Mouse (Mus musculus): ENCODE data around the gene Tmem269. TPM values are rescaled to one million over a fixed set of nuclear protein-coding genes. Genes with fewer than 3 reads are reported as not detected.

Tmem269 gene
- polyA plus RNA-seq, 1 experiment from 2014 or later: 0.27 TPM

DNA sequence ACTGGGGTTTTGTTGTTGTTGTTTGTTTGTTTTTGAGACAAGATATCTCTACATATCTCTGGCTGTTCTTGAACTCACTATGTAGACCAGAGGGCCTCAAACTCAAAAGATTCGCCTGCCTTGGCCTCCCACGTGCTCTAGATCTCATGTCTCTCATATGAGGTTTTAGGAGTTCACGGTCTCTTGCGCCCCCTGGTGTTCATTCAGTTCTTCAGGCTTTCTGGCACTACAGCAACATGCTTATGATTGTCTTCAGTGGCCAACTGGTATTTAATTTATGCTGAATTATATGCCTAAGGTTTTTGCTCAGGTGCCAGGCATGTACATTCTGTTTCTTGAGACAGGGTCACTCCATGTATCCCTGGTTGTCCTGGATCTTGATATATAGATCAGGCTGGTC is 50.4 kb downstream of the Tmem269 start:
- Histone ChIP-seq H3K4me2 (no peak overlapping the region), H3K27ac (no peak overlapping the region), H3K27me3 (replicated peaks) (no peaks in the 10 kb centered on the region), H3K9ac (no peak overlapping the region), H3K4me1 (peaks cover 10% of the 10 kb centered on the region), H3K9me3 (no peaks in the 10 kb centered on the region), H3K4me3 (no peak overlapping the region), H3K36me3 (replicated peaks) (no peaks in the 10 kb centered on the region)
- ATAC-seq (replicated peaks): peak; percentile 61
- 4% methylated on average over 4 of the region's 4 CpGs for WGBS

DNA sequence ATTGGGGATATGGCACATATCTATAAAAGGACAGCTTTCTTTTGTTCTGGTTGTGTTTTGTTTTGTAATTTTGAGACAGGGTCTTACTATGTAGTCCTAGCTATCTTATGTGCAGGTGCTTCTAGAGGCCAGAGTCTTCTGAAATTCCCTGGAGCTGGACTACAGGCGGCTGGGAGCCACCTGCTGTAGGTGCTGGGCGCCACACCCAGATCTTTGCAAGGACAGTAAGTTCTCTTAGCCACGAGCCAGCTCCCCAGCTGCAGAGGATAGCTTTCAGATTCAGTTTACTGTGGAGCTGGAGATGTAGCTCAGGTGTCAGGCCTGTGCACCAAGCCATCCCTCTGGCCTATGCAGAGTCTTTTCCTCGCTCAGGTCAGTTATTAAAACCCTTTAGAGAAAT is 50.9 kb downstream of the Tmem269 start:
- Histone ChIP-seq H3K4me2 (no peak overlapping the region), H3K27ac (no peak overlapping the region), H3K9ac (no peak overlapping the region), H3K4me1 (0 out of 2 replicates have a peak, but pooled peaks cover 4% of the 10 kb centered on the region), H3K4me3 (no peak overlapping the region), H3K27me3 (replicated peaks) (no peaks in the 10 kb centered on the region), H3K9me3 (no peaks in the 10 kb centered on the region), H3K36me3 (replicated peaks) (no peaks in the 10 kb centered on the region)
- 85% methylated on average over 4 of the region's 4 CpGs for WGBS
- no peak for ATAC-seq (replicated peaks)

DNA sequence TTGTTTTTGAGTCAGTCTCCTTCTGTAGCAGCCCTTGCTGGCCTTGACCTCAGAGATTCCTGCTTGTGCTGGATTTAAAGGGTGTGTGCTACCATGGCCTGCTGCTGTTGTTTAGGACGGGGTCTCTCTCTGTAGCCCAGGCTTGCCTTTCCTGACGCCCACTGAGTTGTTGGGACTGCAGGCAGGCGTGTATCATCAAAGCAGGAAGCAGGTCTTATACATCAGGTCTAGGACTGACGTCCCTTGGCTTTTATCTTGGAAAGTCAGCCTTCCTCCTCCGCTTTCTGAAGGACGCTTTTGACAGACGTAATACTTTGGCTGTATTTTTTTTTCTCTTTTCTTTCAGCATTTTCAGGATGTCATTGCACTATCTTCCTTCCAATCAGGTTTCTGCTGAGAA is 52.1 kb downstream of the Tmem269 start:
- Histone ChIP-seq H3K27me3 (replicated peaks) (no peaks in the 10 kb centered on the region), H3K36me3 (replicated peaks) (no peaks in the 10 kb centered on the region), H3K4me1 (no peaks in the 10 kb centered on the region), H3K4me3 (no peak overlapping the region), H3K9me3 (no peaks in the 10 kb centered on the region), H3K4me2 (no peak overlapping the region), H3K27ac (no peak overlapping the region), H3K9ac (no peak overlapping the region)
- no peak for ATAC-seq (replicated peaks)
- 78% methylated on average over 7 of the region's 7 CpGs for WGBS

DNA sequence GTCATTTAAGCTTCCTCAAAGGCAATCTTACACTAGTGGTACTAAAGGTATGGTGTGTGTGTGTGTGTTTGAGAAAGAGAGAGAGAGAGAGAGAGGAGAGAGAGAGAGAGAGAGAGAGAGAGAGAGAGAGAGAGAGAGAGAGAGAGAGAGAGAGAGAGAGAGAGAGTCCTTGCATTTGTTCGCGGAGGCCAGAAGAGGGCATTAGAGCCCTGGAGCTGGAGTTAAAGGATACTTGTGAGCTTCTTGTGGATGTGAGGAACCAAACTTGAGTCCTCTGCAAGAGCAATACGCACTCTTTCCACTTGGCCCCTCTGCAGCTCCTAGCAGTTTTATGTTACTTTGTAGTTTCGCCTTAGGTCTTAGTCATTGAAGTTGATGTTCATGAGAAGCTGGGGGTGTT is 55.0 kb downstream of the Tmem269 start:
- Histone ChIP-seq H3K4me2 (no peak overlapping the region), H3K27ac (no peak overlapping the region)
- 87% methylated on average over 4 of the region's 4 CpGs for WGBS

GRCm38 (mm10) chr4:119161358-119161757 is 56.7 kb downstream of the Tmem269 start:
- H3K27ac ChIP-seq: no peak overlapping the region
- 70% methylated on average over 3 of the region's 3 CpGs for WGBS
- no peak overlapping the region for H3K9ac ChIP-seq

More for the DNA sequence above, 55.0 kb downstream of the Tmem269 start:
- H3K9ac ChIP-seq: no peak overlapping the region
- H3K4me1 ChIP-seq: no peaks in the 10 kb centered on the region
- ATAC-seq (replicated peaks): no peak
- no peak overlapping the region for H3K4me3 ChIP-seq
- H3K27me3 ChIP-seq (replicated peaks): no peaks in the 10 kb centered on the region
- no peaks in the 10 kb centered on the region for H3K9me3 ChIP-seq
- H3K36me3 ChIP-seq (replicated peaks): no peaks in the 10 kb centered on the region

GRCm38 (mm10) chr4:119157891-119158290 is 60.1 kb downstream of the Tmem269 start:
- H3K27ac ChIP-seq: no peak overlapping the region
- H3K9me3 ChIP-seq: no peaks in the 10 kb centered on the region
- H3K9ac ChIP-seq: no peak overlapping the region
- WGBS: 89% methylated on average over 5 of the region's 5 CpGs
- no peaks in the 10 kb centered on the region for H3K4me1 ChIP-seq
- no peak overlapping the region for H3K4me3 ChIP-seq
- H3K4me2 ChIP-seq: no peak overlapping the region
- no peak for ATAC-seq (replicated peaks)
- H3K27me3 ChIP-seq (replicated peaks): no peaks in the 10 kb centered on the region
- no peaks in the 10 kb centered on the region for H3K36me3 ChIP-seq (replicated peaks)

More at GRCm38 (mm10) chr4:119161358-119161757, 56.7 kb downstream of the Tmem269 start:
- Histone ChIP-seq H3K4me1 (no peaks in the 10 kb centered on the region), H3K9me3 (no peaks in the 10 kb centered on the region), H3K27me3 (replicated peaks) (no peaks in the 10 kb centered on the region), H3K4me2 (no peak overlapping the region), H3K4me3 (no peak overlapping the region), H3K36me3 (replicated peaks) (no peaks in the 10 kb centered on the region)
- ATAC-seq (replicated peaks): no peak

DNA sequence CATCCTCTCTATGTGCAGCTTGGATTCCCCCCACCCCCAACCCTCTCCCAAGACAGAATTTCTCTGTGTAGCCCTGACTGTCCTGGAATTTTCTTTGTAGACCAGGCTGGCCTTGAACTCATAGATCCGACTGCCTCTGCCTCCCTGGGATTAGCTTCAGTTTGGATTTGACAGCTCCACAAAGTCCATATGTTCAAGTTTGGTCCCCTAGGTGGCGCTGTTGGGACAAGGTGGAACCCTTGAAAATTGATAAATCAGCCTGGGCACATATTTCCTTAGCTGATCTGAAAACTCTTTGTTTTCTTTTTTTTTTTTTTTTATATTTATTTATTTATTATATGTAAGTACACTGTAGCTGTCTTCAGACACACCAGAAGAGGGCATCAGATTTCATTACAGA is 60.8 kb downstream of the Tmem269 start:
- Histone ChIP-seq H3K4me3 (no peak overlapping the region), H3K27ac (no peak overlapping the region), H3K36me3 (replicated peaks) (no peaks in the 10 kb centered on the region), H3K9ac (no peak overlapping the region), H3K9me3 (no peaks in the 10 kb centered on the region), H3K27me3 (replicated peaks) (no peaks in the 10 kb centered on the region), H3K4me2 (no peak overlapping the region), H3K4me1 (no peaks in the 10 kb centered on the region)
- ATAC-seq (replicated peaks): no peak
- 30% methylated on average over 2 of the region's 2 CpGs for WGBS

Other genes starting within 250 kb of the Tmem269 start
- 96.1 and 97.6 TPM in 2 replicates for gene Slc2a1, start 109.5 kb downstream of the Tmem269 start, polyA plus RNA-seq (2015; fragmentation: Nextera tagmentation; extraction: Ambion mirVana)
- 7.1 and 7.7 TPM in 2 replicates for gene Zfp691, start 44.0 kb downstream of the Tmem269 start, polyA plus RNA-seq (2015; fragmentation: Nextera tagmentation; extraction: Ambion mirVana)
- gene Ermap, start 28.2 kb downstream of the Tmem269 start, polyA plus RNA-seq (2015; fragmentation: Nextera tagmentation; extraction: Ambion mirVana): 1.3 and 1.4 TPM in 2 replicates
- gene Svbp, start 22.9 kb downstream of the Tmem269 start, polyA plus RNA-seq (2015; fragmentation: Nextera tagmentation; extraction: Ambion mirVana): 237 and 238 TPM in 2 replicates
- gene AU022252, start 14.5 kb upstream of the Tmem269 start, polyA plus RNA-seq (2015; fragmentation: Nextera tagmentation; extraction: Ambion mirVana): 26.8 and 31.0 TPM in 2 replicates
- 10.2 and 11.1 TPM in 2 replicates for gene P3h1, start 14.7 kb upstream of the Tmem269 start, polyA plus RNA-seq (2015; fragmentation: Nextera tagmentation; extraction: Ambion mirVana)
- 0.63 and 0.89 TPM in 2 replicates for gene Cldn19, start 37.2 kb upstream of the Tmem269 start, polyA plus RNA-seq (2015; fragmentation: Nextera tagmentation; extraction: Ambion mirVana)
- 822 and 848 TPM in 2 replicates for gene Ybx1, start 76.4 kb upstream of the Tmem269 start, polyA plus RNA-seq (2015; fragmentation: Nextera tagmentation; extraction: Ambion mirVana)
- gene Ppih, start 102.3 kb upstream of the Tmem269 start, polyA plus RNA-seq (2015; fragmentation: Nextera tagmentation; extraction: Ambion mirVana): 45.9 and 47.3 TPM in 2 replicates
- gene Ccdc30, start 197.3 kb upstream of the Tmem269 start, polyA plus RNA-seq (2015; fragmentation: Nextera tagmentation; extraction: Ambion mirVana): 23.2 and 23.8 TPM in 2 replicates
- 20.8 and 22.2 TPM in 2 replicates for gene Ppcs, start 204.2 kb upstream of the Tmem269 start, polyA plus RNA-seq (2015; fragmentation: Nextera tagmentation; extraction: Ambion mirVana)
- 0.18 and 0.63 TPM in 2 replicates for gene Zmynd12, start 204.6 kb upstream of the Tmem269 start, polyA plus RNA-seq (2015; fragmentation: Nextera tagmentation; extraction: Ambion mirVana)